Mouse (Mus musculus) CH12.LX (cell line): ENCODE measurements around the gene Clmp.

Experiments
- CHD1 ChIP-seq: IDR thresholded peaks from 2 replicates; pipeline ENCODE4 v1.6.1; 2012; ENCODE audit warnings: low read depth, low read length, improper control_type of control experiment, inconsistent platforms
- CHD2 ChIP-seq: IDR thresholded peaks from 2 replicates; pipeline ENCODE4 v1.6.1; 2011; ENCODE audit warnings: low read length, improper control_type of control experiment
- CTCF ChIP-seq, 2 experiments: IDR thresholded peaks in 1 of 2; conservative IDR thresholded peaks in 1 of 2; 2 replicates each; pipeline ENCODE4 v1.5.1; 2011 to 2012; ENCODE audit warnings: low read depth in 2 of 2, low read length in 2 of 2, improper control_type of control experiment in 1 of 2, inconsistent platforms in 1 of 2, mild to moderate bottlenecking in 1 of 2, moderate library complexity in 1 of 2
- E2F4 ChIP-seq: IDR thresholded peaks from 2 replicates; pipeline ENCODE4 v1.6.1; 2011; ENCODE audit warnings: low read depth, low read length, improper control_type of control experiment; ENCODE audit not compliant: insufficient replicate concordance
- ELF1 ChIP-seq: IDR thresholded peaks from 2 replicates; pipeline ENCODE4 v1.6.1; 2014; ENCODE audit warnings: low read depth, mild to moderate bottlenecking, inconsistent platforms, low read length, improper control_type of control experiment
- EP300 ChIP-seq: IDR thresholded peaks from 2 replicates; pipeline ENCODE4 v1.6.1; 2011; ENCODE audit warnings: low read length, improper control_type of control experiment
- KAT2A ChIP-seq: IDR thresholded peaks from 2 replicates; pipeline ENCODE4 v1.6.1; 2012; ENCODE audit warnings: low read length, improper control_type of control experiment, inconsistent platforms; ENCODE audit not compliant: insufficient replicate concordance
- MAFK ChIP-seq: IDR thresholded peaks from 2 replicates; pipeline ENCODE4 v1.6.1; 2011; ENCODE audit warnings: low read length, improper control_type of control experiment; ENCODE audit not compliant: insufficient replicate concordance
- MAX ChIP-seq: IDR thresholded peaks from 2 replicates; pipeline ENCODE4 v1.6.1; 2011; ENCODE audit warnings: low read length, improper control_type of control experiment
- MAZ ChIP-seq: IDR thresholded peaks from 2 replicates; pipeline ENCODE4 v1.6.1; 2012; ENCODE audit warnings: low read depth, mild to moderate bottlenecking, inconsistent platforms, low read length, improper control_type of control experiment, moderate library complexity
- MYC ChIP-seq: IDR thresholded peaks from 2 replicates; pipeline ENCODE4 v1.6.1; 2011; ENCODE audit warnings: low read depth, mild to moderate bottlenecking, improper control_type of control experiment, low read length
- POLR2A ChIP-seq: IDR thresholded peaks from 2 replicates; pipeline ENCODE4 v1.6.1; 2011; ENCODE audit warnings: low read depth, mild to moderate bottlenecking, improper control_type of control experiment, low read length
- POLR2AphosphoS2 ChIP-seq: IDR thresholded peaks from 2 replicates; pipeline ENCODE4 v1.6.1; 2011; ENCODE audit warnings: low read depth, low read length, improper control_type of control experiment
- UBTF ChIP-seq: IDR thresholded peaks from 2 replicates; pipeline ENCODE4 v1.6.1; 2012; ENCODE audit warnings: low read depth, mild to moderate bottlenecking, inconsistent platforms, low read length, improper control_type of control experiment, moderate library complexity

DNA sequence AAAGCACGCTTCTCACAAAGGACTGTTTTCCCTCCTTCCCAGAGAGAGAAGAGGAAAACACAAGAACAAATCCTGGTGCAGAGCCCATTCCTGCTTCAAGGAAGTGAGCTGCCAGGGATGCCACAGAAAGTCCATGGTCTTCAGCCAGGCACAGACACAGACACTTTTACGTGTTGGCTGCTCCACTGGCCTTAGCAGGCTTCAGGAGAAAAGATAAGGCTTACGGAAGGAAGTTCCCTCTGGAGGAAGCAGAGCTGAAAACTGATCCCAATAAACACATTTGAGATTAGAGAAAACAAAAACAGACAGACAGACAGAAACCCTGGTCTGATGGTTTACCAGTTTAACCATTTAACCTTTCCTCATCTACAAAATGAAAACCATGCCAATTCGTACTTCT is 110.3 kb downstream of the Clmp start:
- TF ChIP-seq UBTF (no peak), POLR2A (no peak), E2F4 (no peak), CTCF (conservative IDR thresholded peaks at IDR 0.05 in 1 of 2, IDR thresholded peaks at IDR 0.05 in 1 of 2; ENCODE audit: low read depth in 2 of 2, low read length in 2 of 2) (no peak), MAX (no peak), EP300 (no peak), KAT2A (no peak), POLR2AphosphoS2 (no peak), ELF1 (no peak), CHD2 (no peak), MAZ (no peak), MAFK (no peak), MYC (no peak), CHD1 (no peak)
